Mouse (Mus musculus) hindbrain, embryonic 13.5 days (tissue): ENCODE results near the gene Prelid1. TPM values are rescaled to one million over a fixed set of nuclear protein-coding genes. Genes with fewer than 3 reads are reported as not detected.
A peak's percentile ranks its signal among the peaks of the same experiment; 100 is the strongest.

Experiments
- ATAC-seq: fragments of 200-750 bp; cut with Nextera tagmentation; 2 replicates; pipeline ENCODE4 v1.8.0; 2017; ENCODE audit warnings: moderate TSS enrichment; ENCODE audit not compliant: low FRiP score
- H3K27ac ChIP-seq: fragments of 300-500 bp; sonication (generic); 2 replicates; pipeline ENCODE4 v1.5.1; 2015; ENCODE audit warnings: inconsistent platforms, mild to moderate bottlenecking, moderate library complexity
- H3K27me3 ChIP-seq: fragments of 300-500 bp; sonication (generic); 2 replicates; pipeline ENCODE4 v1.6.1; 2015; ENCODE audit warnings: mild to moderate bottlenecking, inconsistent platforms
- H3K36me3 ChIP-seq: fragments of 300-500 bp; sonication (generic); 2 replicates; pipeline ENCODE4 v1.6.1; 2015; ENCODE audit warnings: mild to moderate bottlenecking, inconsistent platforms
- H3K4me1 ChIP-seq: fragments of 300-500 bp; sonication (generic); replicated peaks from 2 replicates; pipeline ENCODE4 v1.6.1; 2015; ENCODE audit warnings: inconsistent platforms
- H3K4me2 ChIP-seq: fragments of 300-500 bp; sonication (generic); 2 replicates; pipeline ENCODE4 v1.6.1; 2015; ENCODE audit warnings: inconsistent platforms, mild to moderate bottlenecking, moderate library complexity
- H3K4me3 ChIP-seq: fragments of 300-500 bp; sonication (generic); 2 replicates; pipeline ENCODE4 v1.5.1; 2015; ENCODE audit warnings: mild to moderate bottlenecking, inconsistent platforms
- H3K9ac ChIP-seq: fragments of 300-500 bp; sonication (generic); 2 replicates; pipeline ENCODE4 v1.6.1; 2015; ENCODE audit warnings: mild to moderate bottlenecking, inconsistent platforms
- H3K9me3 ChIP-seq: fragments of 300-500 bp; sonication (generic); 2 replicates; pipeline ENCODE4 v1.6.1; 2016; ENCODE audit warnings: inconsistent platforms
- WGBS: fragments of 180-500 bp; shearing (Covaris S2); methylation state at CpG from one replicate; pipeline ENCODE4 v1.1.7; 2015; 5-methylcytosine and 5-hydroxymethylcytosine counted together
- polyA plus RNA-seq: library from polyadenylated mRNA; unstranded; fragments of >200 nt; fragmentation: Nextera tagmentation; extraction: Ambion mirVana; gene quantifications from 2 replicates; pipeline ENCODE4 v1.2.1, GENCODE M21; 2015

The Prelid1 gene
- polyA plus RNA-seq, result 300 and 307 TPM in 2 replicates

GRCm38 (mm10) chr13:55319931-55320533, at the start of gene Prelid1:
Gene Prelid1 (plus strand): TSS chr13:55320500.
- peaks cover 59% of the 10 kb centered on the region for H3K36me3 ChIP-seq
- H3K4me1 ChIP-seq, result peaks cover 35% of the 10 kb centered on the region
- no peaks in the 10 kb centered on the region for H3K27me3 ChIP-seq
- peak within 1 kb of the TSS; percentile 94 for H3K4me3 ChIP-seq
- 88% methylated on average over 4 of the region's 4 CpGs for WGBS
- ATAC-seq, result no peak
- peak within 1 kb of the TSS; percentile 82 for H3K27ac ChIP-seq
- H3K9ac ChIP-seq, result peak within 1 kb of the TSS; percentile 96
- no peaks in the 10 kb centered on the region for H3K9me3 ChIP-seq
- H3K4me2 ChIP-seq, result peak within 1 kb of the TSS; percentile 90

GRCm38 (mm10) chr13:55277203-55277602, 43.1 kb upstream of the Prelid1 start:
- Histone ChIP-seq H3K27me3 (no peaks in the 10 kb centered on the region), H3K4me2 (no peak overlapping the region), H3K4me1 (no peaks in the 10 kb centered on the region), H3K27ac (no peak overlapping the region), H3K4me3 (no peak overlapping the region), H3K9ac (no peak overlapping the region), H3K36me3 (peaks cover 49% of the 10 kb centered on the region), H3K9me3 (no peaks in the 10 kb centered on the region)
- no peak for ATAC-seq
- 80% methylated on average over 5 of the region's 5 CpGs for WGBS

GRCm38 (mm10) chr13:55277646-55278045, 42.7 kb upstream of the Prelid1 start:
- H3K36me3 ChIP-seq, result peaks cover 49% of the 10 kb centered on the region
- H3K4me1 ChIP-seq, result no peaks in the 10 kb centered on the region
- H3K27ac ChIP-seq, result no peak overlapping the region
- 95% methylated on average over 5 of the region's 5 CpGs for WGBS
- no peaks in the 10 kb centered on the region for H3K9me3 ChIP-seq
- ATAC-seq, result no peak
- H3K4me2 ChIP-seq, result no peak overlapping the region
- H3K4me3 ChIP-seq, result no peak overlapping the region
- H3K9ac ChIP-seq, result no peak overlapping the region
- no peaks in the 10 kb centered on the region for H3K27me3 ChIP-seq

GRCm38 (mm10) chr13:55288854-55289253, 31.4 kb upstream of the Prelid1 start:
- Histone ChIP-seq H3K36me3 (peaks cover 55% of the 10 kb centered on the region), H3K4me2 (no peak overlapping the region), H3K27me3 (no peaks in the 10 kb centered on the region), H3K9ac (no peak overlapping the region), H3K4me1 (no peaks in the 10 kb centered on the region), H3K27ac (no peak overlapping the region), H3K9me3 (no peaks in the 10 kb centered on the region), H3K4me3 (no peak overlapping the region)
- 89% methylated on average over 3 of the region's 3 CpGs for WGBS
- no peak for ATAC-seq

- WGBS, result 90% methylated on average over 1 of the region's 1 CpGs
- Histone ChIP-seq H3K9ac (no peak overlapping the region), H3K36me3 (peaks cover 74% of the 10 kb centered on the region), H3K27ac (no peak overlapping the region), H3K27me3 (no peaks in the 10 kb centered on the region), H3K9me3 (no peaks in the 10 kb centered on the region), H3K4me3 (no peak overlapping the region), H3K4me2 (no peak overlapping the region), H3K4me1 (no peaks in the 10 kb centered on the region)
- no peak for ATAC-seq
Measured at GRCm38 (mm10) chr13:55296760-55297159, 23.5 kb upstream of the Prelid1 start.

GRCm38 (mm10) chr13:55300913-55301312, 19.4 kb upstream of the Prelid1 start:
- H3K9me3 ChIP-seq, result no peaks in the 10 kb centered on the region
- no peaks in the 10 kb centered on the region for H3K27me3 ChIP-seq
- no peaks in the 10 kb centered on the region for H3K4me1 ChIP-seq
- H3K4me2 ChIP-seq, result no peak overlapping the region
- H3K27ac ChIP-seq, result no peak overlapping the region
- no peak for ATAC-seq
- no peak overlapping the region for H3K4me3 ChIP-seq
- WGBS, result 91% methylated on average over 5 of the region's 5 CpGs
- peaks cover 82% of the 10 kb centered on the region for H3K36me3 ChIP-seq
- no peak overlapping the region for H3K9ac ChIP-seq

GRCm38 (mm10) chr13:55312028-55312630, 8.2 kb upstream of the Prelid1 start:
- Histone ChIP-seq H3K4me2 (no peak overlapping the region), H3K9ac (no peak overlapping the region), H3K9me3 (no peaks in the 10 kb centered on the region), H3K27ac (no peak overlapping the region), H3K4me3 (no peak overlapping the region), H3K36me3 (peaks cover 84% of the 10 kb centered on the region), H3K27me3 (no peaks in the 10 kb centered on the region), H3K4me1 (no peaks in the 10 kb centered on the region)
- no peak for ATAC-seq
- WGBS, result 92% methylated on average over 8 of the region's 8 CpGs

- no peaks in the 10 kb centered on the region for H3K4me1 ChIP-seq
- ATAC-seq, result no peak
- H3K4me3 ChIP-seq, result no peak overlapping the region
- WGBS, result 91% methylated on average over 9 of the region's 9 CpGs
- H3K27ac ChIP-seq, result no peak overlapping the region
- H3K36me3 ChIP-seq, result peaks cover 85% of the 10 kb centered on the region
- no peaks in the 10 kb centered on the region for H3K9me3 ChIP-seq
- no peak overlapping the region for H3K9ac ChIP-seq
- H3K27me3 ChIP-seq, result no peaks in the 10 kb centered on the region
- H3K4me2 ChIP-seq, result no peak overlapping the region
Measured at GRCm38 (mm10) chr13:55313051-55313450, 7.2 kb upstream of the Prelid1 start.

GRCm38 (mm10) chr13:55314891-55315412, 5.3 kb upstream of the Prelid1 start:
- Histone ChIP-seq H3K4me2 (no peak overlapping the region), H3K4me1 (peaks cover 2% of the 10 kb centered on the region; the same call in 1 of the 2 replicates), H3K27me3 (no peaks in the 10 kb centered on the region), H3K9ac (no peak overlapping the region), H3K9me3 (no peaks in the 10 kb centered on the region), H3K4me3 (no peak overlapping the region), H3K36me3 (peaks cover 92% of the 10 kb centered on the region), H3K27ac (no peak overlapping the region)
- ATAC-seq, result no peak
- 92% methylated on average over 2 of the region's 2 CpGs for WGBS

GRCm38 (mm10) chr13:55318351-55318750, 1.9 kb upstream of the Prelid1 start:
- Histone ChIP-seq H3K27me3 (no peaks in the 10 kb centered on the region), H3K4me2 (no peak overlapping the region), H3K9me3 (no peaks in the 10 kb centered on the region), H3K4me3 (no peak overlapping the region), H3K4me1 (peaks cover 26% of the 10 kb centered on the region), H3K9ac (no peak overlapping the region), H3K27ac (no peak overlapping the region), H3K36me3 (peaks cover 63% of the 10 kb centered on the region)
- no peak for ATAC-seq
- 90% methylated on average over 3 of the region's 3 CpGs for WGBS

GRCm38 (mm10) chr13:55321434-55322129, 1.3 kb downstream of the Prelid1 start, which contains the start of gene Rab24:
Gene Rab24 (minus strand): TSS chr13:55321946.
- ATAC-seq, result peak; percentile 94
- H3K27ac ChIP-seq, result peak within 1 kb of the TSS; percentile 82
- peaks cover 64% of the 10 kb centered on the region for H3K36me3 ChIP-seq
- H3K9me3 ChIP-seq, result no peaks in the 10 kb centered on the region
- H3K4me2 ChIP-seq, result peak within 1 kb of the TSS; percentile 90
- H3K4me3 ChIP-seq, result peak within 1 kb of the TSS; percentile 94
- H3K27me3 ChIP-seq, result no peaks in the 10 kb centered on the region
- WGBS, result under 1% methylated on average over 73 of the region's 73 CpGs
- H3K9ac ChIP-seq, result peak within 1 kb of the TSS; percentile 96
- peaks cover 35% of the 10 kb centered on the region for H3K4me1 ChIP-seq

GRCm38 (mm10) chr13:55322130-55322825, 2.0 kb downstream of the Prelid1 start:
- Histone ChIP-seq H3K27ac (peak overlapping the region; percentile 82), H3K36me3 (peaks cover 57% of the 10 kb centered on the region), H3K4me3 (peak overlapping the region; percentile 94), H3K9me3 (no peaks in the 10 kb centered on the region), H3K9ac (peak overlapping the region; percentile 96), H3K4me2 (peak overlapping the region; percentile 90), H3K4me1 (peaks cover 39% of the 10 kb centered on the region), H3K27me3 (no peaks in the 10 kb centered on the region)
- no peak for ATAC-seq
- WGBS, result 2% methylated on average over 31 of the region's 31 CpGs
